Mouse (Mus musculus) ES-E14 (cell line): ENCODE results near the gene Akap7.

Source experiments
- CHD2 ChIP-seq: IDR thresholded peaks from 2 replicates; pipeline ENCODE4 v1.6.1; 2014; ENCODE audit warnings: mild to moderate bottlenecking, low read depth, low read length, inconsistent platforms
- HCFC1 ChIP-seq: IDR thresholded peaks from 2 replicates; pipeline ENCODE4 v1.6.1; 2012; ENCODE audit warnings: low read length, inconsistent platforms, borderline replicate concordance; ENCODE audit not compliant: insufficient read depth
- MAFK ChIP-seq: IDR thresholded peaks from 2 replicates; pipeline ENCODE4 v1.6.1; 2014; ENCODE audit warnings: mild to moderate bottlenecking, low read depth, low read length, inconsistent platforms; ENCODE audit not compliant: insufficient read depth
- ZC3H11A ChIP-seq: IDR thresholded peaks from 2 replicates; pipeline ENCODE4 v1.6.1; 2012; ENCODE audit warnings: low read depth, mild to moderate bottlenecking, inconsistent platforms, low read length, borderline replicate concordance

DNA sequence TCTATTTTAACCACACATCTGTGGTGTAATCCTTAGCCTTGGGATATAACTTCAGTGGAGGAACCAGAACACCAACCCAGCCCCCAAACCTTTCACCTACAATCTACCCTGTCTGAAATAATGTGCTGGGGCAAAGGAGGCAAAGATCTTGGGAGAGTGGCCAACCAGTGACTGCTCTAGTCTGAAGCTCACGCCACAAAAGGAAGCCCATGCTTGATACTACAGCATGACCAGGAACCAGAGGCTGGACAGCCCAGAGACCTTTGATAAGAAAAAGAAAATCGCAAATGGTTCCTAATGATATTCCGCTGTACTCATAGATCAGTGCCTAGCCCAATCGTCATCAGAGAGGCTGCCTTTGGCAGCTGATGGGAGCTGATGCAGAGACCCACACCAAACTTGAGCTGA is 9.4 kb downstream of the Akap7 start:
- TF ChIP-seq ZC3H11A (no peak), HCFC1 (no peak), MAFK (no peak), CHD2 (no peak)
